Mouse (Mus musculus): Measurements from ENCODE around the gene Fam173b. TPM values are rescaled to one million over a fixed set of nuclear protein-coding genes. Genes with fewer than 3 reads are reported as not detected.
A peak's percentile ranks its signal among the peaks of the same experiment; 100 is the strongest.

The Fam173b gene
- polyA plus RNA-seq, 2 experiments, result 12.8 to 13.5 TPM

DNA sequence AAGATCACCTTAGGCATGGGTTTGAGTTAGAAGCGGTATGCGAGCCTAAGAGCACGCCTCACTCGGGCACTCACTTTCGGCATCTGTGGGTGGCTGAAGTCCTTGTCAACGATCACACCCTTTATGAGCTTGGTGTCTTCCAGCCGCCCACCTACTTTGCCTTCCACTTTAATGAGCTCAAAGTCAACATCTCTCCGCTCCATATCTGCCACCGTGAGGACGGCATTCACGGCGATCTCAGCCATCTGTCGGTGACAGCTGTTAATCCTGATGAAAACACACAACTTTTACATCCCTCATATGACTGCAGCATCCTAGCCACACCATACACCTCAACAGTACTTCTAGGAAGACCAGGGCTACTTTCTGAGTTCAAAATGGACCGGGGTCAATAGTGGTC lies 7.4 kb upstream of the Fam173b start:
- WGBS, result 95% methylated on average over 14 of the region's 14 CpGs
- H3K4me3 ChIP-seq (replicated peaks; ENCODE audit: low read length), result no peak overlapping the region
- peaks cover 90% of the 10 kb centered on the region for H3K36me3 ChIP-seq (ENCODE audit: control insufficient read depth, insufficient read depth, low read length)
- H3K27me3 ChIP-seq (ENCODE audit: control insufficient read depth, insufficient read depth, low read length), result no peaks in the 10 kb centered on the region
- peaks cover 5% of the 10 kb centered on the region for H3K4me1 ChIP-seq (ENCODE audit: control insufficient read depth, insufficient read depth, low read length)
- H3K4me2 ChIP-seq (replicated peaks; ENCODE audit: low read depth, low read length, severe bottlenecking), result no peak overlapping the region
- no peak for TF ChIP-seq POLR2A (IDR thresholded peaks at IDR 0.05; ENCODE audit: borderline replicate concordance, extremely low read depth, insufficient read depth, insufficient read length)
- no peak overlapping the region for H3K9ac ChIP-seq (ENCODE audit: low read depth, low read length, severe bottlenecking)
- no peak overlapping the region for H3K27ac ChIP-seq (replicated peaks; ENCODE audit: low read depth, low read length)
- no peak for DNase-seq (ENCODE audit: low spot score)
- no peak for ATAC-seq (ENCODE audit: low FRiP score, low read depth)
- H3K9me3 ChIP-seq (ENCODE audit: control insufficient read depth, low read length), result no peaks in the 10 kb centered on the region

- H3K4me3 ChIP-seq (replicated peaks; ENCODE audit: low read length), result no peak overlapping the region
- no peak overlapping the region for H3K9ac ChIP-seq (ENCODE audit: low read depth, low read length, severe bottlenecking)
- H3K27me3 ChIP-seq (ENCODE audit: control insufficient read depth, insufficient read depth, low read length), result no peaks in the 10 kb centered on the region
- H3K27ac ChIP-seq (replicated peaks; ENCODE audit: low read depth, low read length), result no peak overlapping the region
- TF ChIP-seq POLR2A (IDR thresholded peaks at IDR 0.05; ENCODE audit: borderline replicate concordance, extremely low read depth, insufficient read depth, insufficient read length), result no peak
- no peaks in the 10 kb centered on the region for H3K9me3 ChIP-seq (ENCODE audit: control insufficient read depth, low read length)
- ATAC-seq (ENCODE audit: low FRiP score, low read depth) (no peak), DNase-seq (ENCODE audit: low spot score) (no peak)
- peaks cover 11% of the 10 kb centered on the region for H3K4me1 ChIP-seq (ENCODE audit: control insufficient read depth, insufficient read depth, low read length)
- no peak overlapping the region for H3K4me2 ChIP-seq (replicated peaks; ENCODE audit: low read depth, low read length, severe bottlenecking)
- peaks cover 76% of the 10 kb centered on the region for H3K36me3 ChIP-seq (ENCODE audit: control insufficient read depth, insufficient read depth, low read length)
- WGBS, result 90% methylated on average over 7 of the region's 7 CpGs
These were observed 6.0 kb upstream of the Fam173b start for GRCm38 (mm10) chr15:31595651-31596050.

DNA sequence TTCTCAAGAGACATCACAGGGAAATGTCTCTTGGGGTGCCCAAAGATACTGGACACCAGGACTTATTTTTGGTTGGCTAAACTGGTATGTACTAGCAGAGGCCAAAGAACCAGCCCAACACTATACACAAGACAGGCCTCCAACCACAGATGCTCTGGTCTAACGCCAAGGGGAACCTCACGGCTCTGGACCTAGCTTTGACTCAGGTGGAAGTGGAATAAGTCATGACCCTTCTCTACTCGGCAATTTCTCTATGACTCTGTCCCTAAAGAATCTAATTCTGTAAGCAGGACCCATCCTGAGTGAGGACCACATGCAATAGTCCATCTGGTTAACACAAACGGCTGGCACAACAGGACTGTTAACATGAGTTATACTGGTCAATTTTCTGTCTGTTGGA lies 1.8 kb upstream of the Fam173b start:
- Histone ChIP-seq H3K4me2 (replicated peaks; ENCODE audit: low read depth, low read length, severe bottlenecking) (peak overlapping the region; percentile 89), H3K9me3 (ENCODE audit: control insufficient read depth, low read length) (no peaks in the 10 kb centered on the region), H3K27ac (replicated peaks; ENCODE audit: low read depth, low read length) (no peak overlapping the region), H3K9ac (ENCODE audit: low read depth, low read length, severe bottlenecking) (no peak overlapping the region), H3K36me3 (ENCODE audit: control insufficient read depth, insufficient read depth, low read length) (peaks cover 34% of the 10 kb centered on the region), H3K4me1 (ENCODE audit: control insufficient read depth, insufficient read depth, low read length) (peaks cover 17% of the 10 kb centered on the region), H3K27me3 (ENCODE audit: control insufficient read depth, insufficient read depth, low read length) (no peaks in the 10 kb centered on the region), H3K4me3 (replicated peaks; ENCODE audit: low read length) (peak overlapping the region; percentile 87)
- TF ChIP-seq POLR2A (IDR thresholded peaks at IDR 0.05; ENCODE audit: borderline replicate concordance, extremely low read depth, insufficient read depth, insufficient read length), result no peak
- DNase-seq (ENCODE audit: low spot score) (no peak), ATAC-seq (ENCODE audit: low FRiP score, low read depth) (no peak)
- WGBS, result 66% methylated on average over 4 of the region's 4 CpGs

- H3K27me3 ChIP-seq (ENCODE audit: control insufficient read depth, insufficient read depth, low read length), result no peaks in the 10 kb centered on the region
- H3K4me3 ChIP-seq (replicated peaks; ENCODE audit: low read length), result peak overlapping the region; percentile 87
- DNase-seq (ENCODE audit: low spot score) (no peak), ATAC-seq (ENCODE audit: low FRiP score, low read depth) (peak; percentile 66)
- under 1% methylated on average over 32 of the region's 33 CpGs for WGBS
- TF ChIP-seq POLR2A (IDR thresholded peaks at IDR 0.05; ENCODE audit: borderline replicate concordance, extremely low read depth, insufficient read depth, insufficient read length), result no peak
- H3K36me3 ChIP-seq (ENCODE audit: control insufficient read depth, insufficient read depth, low read length), result peaks cover 20% of the 10 kb centered on the region
- H3K27ac ChIP-seq (replicated peaks; ENCODE audit: low read depth, low read length), result peak overlapping the region; percentile 93
- peak overlapping the region; percentile 89 for H3K4me2 ChIP-seq (replicated peaks; ENCODE audit: low read depth, low read length, severe bottlenecking)
- peak overlapping the region; percentile 94 for H3K9ac ChIP-seq (ENCODE audit: low read depth, low read length, severe bottlenecking)
- peaks cover 17% of the 10 kb centered on the region for H3K4me1 ChIP-seq (ENCODE audit: control insufficient read depth, insufficient read depth, low read length)
- no peaks in the 10 kb centered on the region for H3K9me3 ChIP-seq (ENCODE audit: control insufficient read depth, low read length)
These were observed 390 bp upstream of the Fam173b start for GRCm38 (mm10) chr15:31601279-31601645.

DNA sequence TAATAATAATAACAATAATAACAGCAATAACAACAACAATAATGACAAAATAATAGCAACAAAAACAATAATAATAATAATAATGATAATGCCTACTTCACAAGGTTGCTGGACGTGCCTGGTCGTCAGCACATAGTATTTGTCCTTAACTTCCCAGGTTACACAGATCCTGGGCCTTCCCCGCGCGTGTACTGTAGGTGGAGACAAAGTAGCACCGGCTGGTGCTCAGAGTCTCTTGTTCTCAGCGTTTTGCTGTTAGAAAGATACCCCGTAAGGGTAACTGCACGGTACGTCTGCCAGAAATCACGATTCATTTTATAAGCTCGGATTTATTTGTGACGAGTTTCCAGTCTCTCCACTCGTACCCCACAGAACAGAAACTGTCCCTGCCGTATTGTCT lies 774 bp downstream of the Fam173b start:
- peak overlapping the region; percentile 93 for H3K27ac ChIP-seq (replicated peaks; ENCODE audit: low read depth, low read length)
- 3% methylated on average over 15 of the region's 15 CpGs for WGBS
- no peak for TF ChIP-seq POLR2A (IDR thresholded peaks at IDR 0.05; ENCODE audit: borderline replicate concordance, extremely low read depth, insufficient read depth, insufficient read length)

GRCm38 (mm10) chr15:31603113-31603512 lies 1.5 kb downstream of the Fam173b start:
- H3K9me3 ChIP-seq (ENCODE audit: control insufficient read depth, low read length), result no peaks in the 10 kb centered on the region
- ATAC-seq (ENCODE audit: low FRiP score, low read depth), result no peak

More for the DNA sequence above, 774 bp downstream of the Fam173b start:
- Histone ChIP-seq H3K4me1 (ENCODE audit: control insufficient read depth, insufficient read depth, low read length) (peaks cover 17% of the 10 kb centered on the region), H3K4me2 (replicated peaks; ENCODE audit: low read depth, low read length, severe bottlenecking) (peak overlapping the region; percentile 66), H3K4me3 (replicated peaks; ENCODE audit: low read length) (peak overlapping the region; percentile 87), H3K9ac (ENCODE audit: low read depth, low read length, severe bottlenecking) (peak overlapping the region; percentile 94), H3K9me3 (ENCODE audit: control insufficient read depth, low read length) (no peaks in the 10 kb centered on the region), H3K27me3 (ENCODE audit: control insufficient read depth, insufficient read depth, low read length) (no peaks in the 10 kb centered on the region), H3K36me3 (ENCODE audit: control insufficient read depth, insufficient read depth, low read length) (peaks cover 8% of the 10 kb centered on the region)
- peak; percentile 62 for ATAC-seq (ENCODE audit: low FRiP score, low read depth)
- peak; percentile 72 for DNase-seq (ENCODE audit: low spot score)

More at GRCm38 (mm10) chr15:31603113-31603512, 1.5 kb downstream of the Fam173b start:
- no peak for DNase-seq (ENCODE audit: low spot score)
- Histone ChIP-seq H3K9ac (ENCODE audit: low read depth, low read length, severe bottlenecking) (no peak overlapping the region), H3K36me3 (ENCODE audit: control insufficient read depth, insufficient read depth, low read length) (0 out of 2 replicates have a peak, but pooled peaks cover 2% of the 10 kb centered on the region), H3K4me2 (replicated peaks; ENCODE audit: low read depth, low read length, severe bottlenecking) (peak overlapping the region; percentile 66), H3K4me1 (ENCODE audit: control insufficient read depth, insufficient read depth, low read length) (peaks cover 17% of the 10 kb centered on the region), H3K4me3 (replicated peaks; ENCODE audit: low read length) (peak overlapping the region; percentile 87; the same call in 1 of the 2 replicates), H3K27me3 (ENCODE audit: control insufficient read depth, insufficient read depth, low read length) (no peaks in the 10 kb centered on the region), H3K27ac (replicated peaks; ENCODE audit: low read depth, low read length) (no peak overlapping the region)
- 86% methylated on average over 13 of the region's 13 CpGs for whole genome bisulfite sequencing
- no peak for TF ChIP-seq POLR2A (IDR thresholded peaks at IDR 0.05; ENCODE audit: borderline replicate concordance, extremely low read depth, insufficient read depth, insufficient read length)
